Mouse (Mus musculus): Measurements from ENCODE around the gene Fgfrl1. TPM values are rescaled to one million over a fixed set of nuclear protein-coding genes. Genes with fewer than 3 reads are reported as not detected.

Fgfrl1 gene
- polyA plus RNA-seq, 1 experiment from 2014 or later = 9.6 TPM

- Histone ChIP-seq H3K4me3 (replicated peaks) (no peak overlapping the region), H3K4me1 (replicated peaks) (peaks cover 49% of the 10 kb centered on the region), H3K4me2 (no peak overlapping the region), H3K27ac (replicated peaks) (no peak overlapping the region), H3K36me3 (replicated peaks) (no peaks in the 10 kb centered on the region), H3K9ac (no peak overlapping the region), H3K27me3 (no peaks in the 10 kb centered on the region), H3K9me3 (replicated peaks) (no peaks in the 10 kb centered on the region)
- WGBS (ENCODE audit: insufficient replicate concordance) = 33% methylated on average over 3 of the region's 3 CpGs
- ATAC-seq (ENCODE audit: insufficient read depth) = no peak
Measured at GRCm38 (mm10) chr5:108679909-108680308, 12.3 kb upstream of the Fgfrl1 start.

GRCm38 (mm10) chr5:108680871-108681270 is 11.3 kb upstream of the Fgfrl1 start:
- no peak overlapping the region for H3K27ac ChIP-seq (replicated peaks)
- H3K36me3 ChIP-seq (replicated peaks) = no peaks in the 10 kb centered on the region
- WGBS (ENCODE audit: insufficient replicate concordance) = 80% methylated on average over 6 of the region's 6 CpGs
- no peak for ATAC-seq (ENCODE audit: insufficient read depth)
- no peaks in the 10 kb centered on the region for H3K27me3 ChIP-seq
- no peaks in the 10 kb centered on the region for H3K9me3 ChIP-seq (replicated peaks)
- no peak overlapping the region for H3K4me2 ChIP-seq
- H3K9ac ChIP-seq = no peak overlapping the region
- H3K4me1 ChIP-seq (replicated peaks) = peaks cover 39% of the 10 kb centered on the region
- H3K4me3 ChIP-seq (replicated peaks) = no peak overlapping the region

GRCm38 (mm10) chr5:108689091-108689490 is 3.1 kb upstream of the Fgfrl1 start:
- no peak for ATAC-seq (ENCODE audit: insufficient read depth)
- Histone ChIP-seq H3K9ac (no peak overlapping the region), H3K4me1 (replicated peaks) (peaks cover 26% of the 10 kb centered on the region), H3K4me2 (no peak overlapping the region), H3K36me3 (replicated peaks) (no peaks in the 10 kb centered on the region), H3K9me3 (replicated peaks) (no peaks in the 10 kb centered on the region), H3K27ac (replicated peaks) (no peak overlapping the region), H3K27me3 (no peaks in the 10 kb centered on the region), H3K4me3 (replicated peaks) (no peak overlapping the region)
- 71% methylated on average over 5 of the region's 5 CpGs for WGBS (ENCODE audit: insufficient replicate concordance)

GRCm38 (mm10) chr5:108691152-108691551 is 1.0 kb upstream of the Fgfrl1 start:
- H3K4me2 ChIP-seq = no peak overlapping the region
- no peaks in the 10 kb centered on the region for H3K9me3 ChIP-seq (replicated peaks)
- no peaks in the 10 kb centered on the region for H3K27me3 ChIP-seq
- no peaks in the 10 kb centered on the region for H3K36me3 ChIP-seq (replicated peaks)
- no peak for ATAC-seq (ENCODE audit: insufficient read depth)
- 56% methylated on average over 4 of the region's 4 CpGs for WGBS (ENCODE audit: insufficient replicate concordance)
- H3K9ac ChIP-seq = no peak overlapping the region
- peaks cover 43% of the 10 kb centered on the region for H3K4me1 ChIP-seq (replicated peaks)
- H3K27ac ChIP-seq (replicated peaks) = no peak overlapping the region
- no peak overlapping the region for H3K4me3 ChIP-seq (replicated peaks)

GRCm38 (mm10) chr5:108693872-108694288 is 1.7 kb downstream of the Fgfrl1 start:
- H3K9ac ChIP-seq = peak overlapping the region; percentile 85
- H3K36me3 ChIP-seq (replicated peaks) = no peaks in the 10 kb centered on the region
- H3K4me1 ChIP-seq (replicated peaks) = peaks cover 62% of the 10 kb centered on the region
- H3K4me3 ChIP-seq (replicated peaks) = peak overlapping the region; percentile 90
- peak; percentile 94 for ATAC-seq (ENCODE audit: insufficient read depth)
- WGBS (ENCODE audit: insufficient replicate concordance) = under 1% methylated on average over 43 of the region's 43 CpGs
- H3K9me3 ChIP-seq (replicated peaks) = no peaks in the 10 kb centered on the region
- no peaks in the 10 kb centered on the region for H3K27me3 ChIP-seq
- H3K27ac ChIP-seq (replicated peaks) = peak overlapping the region; percentile 79
- H3K4me2 ChIP-seq = peak overlapping the region; percentile 98

GRCm38 (mm10) chr5:108694352-108695261 is 2.4 kb downstream of the Fgfrl1 start:
- peak overlapping the region; percentile 98 for H3K4me2 ChIP-seq
- peaks cover 62% of the 10 kb centered on the region for H3K4me1 ChIP-seq (replicated peaks)
- peak overlapping the region; percentile 90 for H3K4me3 ChIP-seq (replicated peaks)
- under 1% methylated on average over 86 of the region's 99 CpGs for WGBS (ENCODE audit: insufficient replicate concordance)
- no peaks in the 10 kb centered on the region for H3K27me3 ChIP-seq
- peak overlapping the region; percentile 85 for H3K9ac ChIP-seq
- H3K27ac ChIP-seq (replicated peaks) = peak overlapping the region; percentile 79
- ATAC-seq (ENCODE audit: insufficient read depth) = peak; percentile 64
- H3K9me3 ChIP-seq (replicated peaks) = no peaks in the 10 kb centered on the region
- no peaks in the 10 kb centered on the region for H3K36me3 ChIP-seq (replicated peaks)

DNA sequence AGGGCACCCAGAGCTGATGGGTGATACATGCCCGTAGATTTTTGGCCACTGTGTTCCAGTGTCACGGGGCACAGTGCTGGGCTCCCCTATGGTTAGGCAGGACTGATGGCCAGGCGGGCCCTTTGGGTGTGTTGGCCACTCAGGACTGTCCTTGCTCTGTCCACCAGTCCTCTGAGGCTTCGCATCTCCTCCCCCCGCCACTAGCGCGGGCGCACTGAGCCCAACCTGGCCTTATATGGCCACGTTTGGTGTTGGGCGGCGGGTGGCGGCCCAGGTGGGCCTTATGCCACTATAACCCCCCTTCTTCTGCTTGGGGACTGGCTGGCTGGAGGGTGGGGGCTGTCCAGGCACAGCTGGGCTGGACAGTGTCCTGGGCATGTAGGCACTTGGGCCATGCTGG is 3.7 kb downstream of the Fgfrl1 start:
- Histone ChIP-seq H3K27ac (replicated peaks) (no peak overlapping the region), H3K4me1 (replicated peaks) (peaks cover 72% of the 10 kb centered on the region), H3K9ac (no peak overlapping the region), H3K27me3 (no peaks in the 10 kb centered on the region), H3K4me2 (peak overlapping the region; percentile 98; the same call in 1 of the 2 replicates), H3K9me3 (replicated peaks) (no peaks in the 10 kb centered on the region), H3K4me3 (replicated peaks) (no peak overlapping the region), H3K36me3 (replicated peaks) (no peaks in the 10 kb centered on the region)
- WGBS (ENCODE audit: insufficient replicate concordance) = 84% methylated on average over 12 of the region's 12 CpGs
- no peak for ATAC-seq (ENCODE audit: insufficient read depth)

GRCm38 (mm10) chr5:108696542-108696941 is 4.4 kb downstream of the Fgfrl1 start:
- Histone ChIP-seq H3K9me3 (replicated peaks) (no peaks in the 10 kb centered on the region), H3K27ac (replicated peaks) (no peak overlapping the region), H3K27me3 (no peaks in the 10 kb centered on the region), H3K4me2 (no peak overlapping the region), H3K4me1 (replicated peaks) (peaks cover 72% of the 10 kb centered on the region), H3K4me3 (replicated peaks) (no peak overlapping the region), H3K9ac (no peak overlapping the region), H3K36me3 (replicated peaks) (no peaks in the 10 kb centered on the region)
- ATAC-seq (ENCODE audit: insufficient read depth) = no peak
- 73% methylated on average over 3 of the region's 3 CpGs for WGBS (ENCODE audit: insufficient replicate concordance)

DNA sequence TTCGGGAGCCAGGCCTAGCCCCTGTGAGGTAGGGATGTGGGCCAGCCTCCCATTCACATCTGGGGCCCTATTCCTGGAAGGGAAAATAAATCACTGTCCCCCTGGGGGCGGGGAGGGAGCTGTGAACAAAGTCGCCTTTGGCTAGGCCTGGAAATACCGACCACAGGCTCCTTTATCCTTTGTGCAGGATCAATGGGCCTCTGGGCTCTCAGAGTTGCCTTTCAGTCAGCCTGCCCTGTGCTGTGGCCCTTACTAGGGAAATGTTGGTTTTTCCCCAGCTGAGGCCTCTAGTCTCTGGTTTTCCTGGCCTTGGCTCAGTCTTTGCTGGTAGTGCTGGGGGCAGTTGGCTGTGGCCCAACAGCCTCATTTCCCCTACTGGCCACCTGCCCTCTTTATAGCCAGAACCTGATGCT is 5.2 kb downstream of the Fgfrl1 start:
- no peak overlapping the region for H3K9ac ChIP-seq
- peaks cover 64% of the 10 kb centered on the region for H3K4me1 ChIP-seq (replicated peaks)
- no peaks in the 10 kb centered on the region for H3K27me3 ChIP-seq
- H3K4me3 ChIP-seq (replicated peaks) = no peak overlapping the region
- H3K9me3 ChIP-seq (replicated peaks) = no peaks in the 10 kb centered on the region
- WGBS (ENCODE audit: insufficient replicate concordance) = 58% methylated on average over 4 of the region's 4 CpGs
- no peak overlapping the region for H3K27ac ChIP-seq (replicated peaks)
- no peak for ATAC-seq (ENCODE audit: insufficient read depth)
- H3K36me3 ChIP-seq (replicated peaks) = no peaks in the 10 kb centered on the region
- H3K4me2 ChIP-seq = no peak overlapping the region

DNA sequence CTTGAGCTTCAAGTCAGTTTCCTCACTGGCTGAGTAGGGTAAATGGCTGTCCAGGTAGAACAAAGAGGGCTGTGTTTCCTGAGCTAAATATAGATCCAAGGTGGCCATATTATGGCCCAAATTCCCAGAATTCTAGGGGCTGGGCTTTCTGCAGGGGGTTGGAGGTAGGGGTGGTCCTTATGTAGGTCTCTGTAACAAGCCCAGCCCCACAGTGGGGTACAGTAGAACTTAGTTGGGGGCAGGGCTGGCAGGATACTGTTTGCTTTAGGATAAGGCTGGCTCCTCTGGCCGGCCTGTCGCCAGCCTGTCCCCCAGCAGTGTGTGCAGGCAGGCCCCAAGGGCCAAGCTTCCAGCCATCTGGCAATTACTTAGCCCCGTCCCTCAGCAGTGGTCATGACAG is 8.2 kb downstream of the Fgfrl1 start:
- WGBS (ENCODE audit: insufficient replicate concordance) = 61% methylated on average over 3 of the region's 3 CpGs

DNA sequence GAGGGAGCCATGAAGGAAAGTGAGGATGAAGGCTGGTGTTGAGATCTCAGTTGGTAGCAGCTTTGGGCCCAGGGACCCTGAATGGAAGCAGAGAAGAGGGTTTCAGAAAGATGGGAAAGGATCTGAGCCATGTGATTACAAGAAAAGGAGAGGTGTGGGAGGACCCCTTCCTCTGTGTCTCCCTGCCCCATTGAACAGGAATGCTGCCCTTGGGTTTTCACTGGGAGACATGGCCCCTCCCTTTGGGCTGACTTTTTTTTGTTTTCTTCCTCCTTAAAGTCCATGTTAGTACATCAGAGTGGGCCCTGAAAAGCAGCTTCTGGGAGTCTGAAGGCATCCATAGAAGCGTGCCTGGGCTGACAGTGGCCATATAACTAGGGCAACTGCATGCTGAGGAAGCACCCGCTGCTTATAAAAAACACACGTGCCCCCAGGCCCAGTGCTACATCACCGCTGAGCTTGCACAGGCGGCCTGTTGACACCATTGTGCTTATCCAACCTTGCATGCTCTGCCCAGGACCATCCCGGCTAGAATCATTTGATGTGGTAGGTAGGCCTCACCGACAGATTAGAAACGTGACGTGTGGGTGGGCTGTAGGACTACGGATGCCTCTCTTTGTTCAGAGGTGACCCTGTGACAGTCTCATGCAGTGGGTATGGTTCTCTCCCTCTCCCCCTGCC is 9.3 kb downstream of the Fgfrl1 start:
- no peak overlapping the region for H3K27ac ChIP-seq (replicated peaks)
- ATAC-seq (ENCODE audit: insufficient read depth) = no peak
- H3K9ac ChIP-seq = no peak overlapping the region
- peaks cover 43% of the 10 kb centered on the region for H3K4me1 ChIP-seq (replicated peaks)
- H3K9me3 ChIP-seq (replicated peaks) = no peaks in the 10 kb centered on the region
- H3K27me3 ChIP-seq = no peaks in the 10 kb centered on the region
- H3K36me3 ChIP-seq (replicated peaks) = peaks cover 19% of the 10 kb centered on the region
- 77% methylated on average over 10 of the region's 10 CpGs for WGBS (ENCODE audit: insufficient replicate concordance)
- H3K4me3 ChIP-seq (replicated peaks) = no peak overlapping the region
- H3K4me2 ChIP-seq = no peak overlapping the region

More for the DNA sequence above, 8.2 kb downstream of the Fgfrl1 start:
- Histone ChIP-seq H3K9me3 (replicated peaks) (no peaks in the 10 kb centered on the region), H3K4me2 (no peak overlapping the region), H3K27me3 (no peaks in the 10 kb centered on the region), H3K4me3 (replicated peaks) (no peak overlapping the region), H3K4me1 (replicated peaks) (peaks cover 50% of the 10 kb centered on the region), H3K27ac (replicated peaks) (no peak overlapping the region), H3K36me3 (replicated peaks) (peaks cover 7% of the 10 kb centered on the region), H3K9ac (no peak overlapping the region)
- ATAC-seq (ENCODE audit: insufficient read depth) = peak; percentile 19; the same call in 1 of the 2 replicates
